Mouse (Mus musculus) cortical plate, adult 2 months (tissue): ENCODE data around the gene Ptprn2. TPM values are rescaled to one million over a fixed set of nuclear protein-coding genes. Genes with fewer than 3 reads are reported as not detected.
"Not testable (repeated sequence)": the region's sequence is repeated elsewhere in the genome, so short reads cannot be mapped to it uniquely, and the experiment has no call there.

Experiments
- H3K27ac ChIP-seq: fragments of 200-500 bp; 2 replicates; pipeline ENCODE4 v1.5.1; 2012; ENCODE audit warnings: low read length, control low read depth, inconsistent platforms; ENCODE audit not compliant: insufficient read depth
- H3K4me1 ChIP-seq: fragments of 200-500 bp; 2 replicates; pipeline ENCODE4 v1.6.1; 2011; ENCODE audit warnings: low read length; ENCODE audit not compliant: control insufficient read depth, insufficient read depth
- H3K4me3 ChIP-seq: fragments of 200-500 bp; 2 replicates; pipeline ENCODE4 v1.5.1; 2011; ENCODE audit warnings: mild to moderate bottlenecking, low read length, control low read depth; ENCODE audit not compliant: insufficient read depth
- CTCF ChIP-seq: fragments of 200-500 bp; IDR thresholded peaks from 2 replicates; pipeline ENCODE4 v1.5.1; 2011; ENCODE audit warnings: mild to moderate bottlenecking, control low read depth, low read length; ENCODE audit not compliant: insufficient read depth; ENCODE audit errors: extremely low read depth
- POLR2A ChIP-seq: fragments of 200-500 bp; IDR thresholded peaks from 2 replicates; pipeline ENCODE4 v1.6.1; 2011; ENCODE audit warnings: mild to moderate bottlenecking, low read length, control low read depth; ENCODE audit not compliant: insufficient read depth; ENCODE audit errors: extremely low read depth
- polyA plus RNA-seq: library from polyadenylated mRNA; depleted of rRNA; stranded (reverse); fragments of >200 nt; gene quantifications from 2 replicates; pipeline ENCODE4 v1.2.3, GENCODE M21; 2012

Ptprn2 gene
- polyA plus RNA-seq, 1 experiment: 165 TPM

- H3K4me3 ChIP-seq: no peak overlapping the region
These were observed 15.1 kb downstream of the Ptprn2 start for GRCm38 (mm10) chr12:116500652-116501051.

GRCm38 (mm10) chr12:116512482-116512881 is 27.0 kb downstream of the Ptprn2 start:
- Histone ChIP-seq H3K4me1 (peaks cover 3% of the 10 kb centered on the region), H3K27ac (no peak overlapping the region), H3K4me3 (no peak overlapping the region)
- TF ChIP-seq CTCF (no peak), POLR2A (no peak)

More at GRCm38 (mm10) chr12:116500652-116501051, 15.1 kb downstream of the Ptprn2 start:
- Histone ChIP-seq H3K4me1 (peaks cover 5% of the 10 kb centered on the region), H3K27ac (no peak overlapping the region)
- TF ChIP-seq CTCF: no peak

GRCm38 (mm10) chr12:116513788-116514187 is 28.3 kb downstream of the Ptprn2 start:
- not testable (repeated sequence) for H3K27ac ChIP-seq, H3K4me1 ChIP-seq, H3K4me3 ChIP-seq

GRCm38 (mm10) chr12:116515824-116516223 is 30.3 kb downstream of the Ptprn2 start:
- Histone ChIP-seq H3K4me3 (no peak overlapping the region), H3K27ac (no peak overlapping the region; the same call in 1 of the 2 replicates), H3K4me1 (peaks cover 3% of the 10 kb centered on the region)
- TF ChIP-seq CTCF: no peak
- no peak for TF ChIP-seq POLR2A

- Histone ChIP-seq H3K4me3 (no peak overlapping the region), H3K27ac (no peak overlapping the region), H3K4me1 (peaks cover 2% of the 10 kb centered on the region; the same call in 1 of the 2 replicates)
- TF ChIP-seq CTCF: no peak
- TF ChIP-seq POLR2A: no peak
These were observed 43.3 kb downstream of the Ptprn2 start for GRCm38 (mm10) chr12:116528861-116529260.

DNA sequence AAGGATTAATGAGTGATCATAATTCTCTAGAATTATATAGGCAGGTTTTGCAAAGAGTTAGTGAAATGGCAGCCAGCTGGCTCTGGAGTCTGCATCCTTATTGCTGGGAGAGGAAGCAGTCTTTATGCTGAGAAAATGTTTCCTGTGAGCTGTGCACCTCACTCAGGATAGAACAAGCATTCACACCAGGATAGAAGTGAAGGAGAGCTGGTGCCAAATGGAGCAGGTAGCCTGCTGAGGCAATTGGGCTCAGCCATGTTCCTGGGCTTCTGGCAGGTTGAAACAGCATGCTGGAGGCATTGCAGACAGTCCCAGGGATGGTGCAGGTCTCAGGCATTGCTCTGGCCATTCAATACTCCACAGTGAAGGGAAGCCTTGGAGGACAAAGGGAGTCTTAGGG is 47.8 kb downstream of the Ptprn2 start:
- Histone ChIP-seq H3K27ac (no peak overlapping the region), H3K4me1 (peaks cover 7% of the 10 kb centered on the region), H3K4me3 (no peak overlapping the region)
- TF ChIP-seq POLR2A (no peak), CTCF (no peak)

GRCm38 (mm10) chr12:116539305-116539704 is 53.8 kb downstream of the Ptprn2 start:
- peaks cover 4% of the 10 kb centered on the region for H3K4me1 ChIP-seq
- H3K27ac ChIP-seq: no peak overlapping the region
- no peak overlapping the region for H3K4me3 ChIP-seq
- TF ChIP-seq POLR2A: no peak

DNA sequence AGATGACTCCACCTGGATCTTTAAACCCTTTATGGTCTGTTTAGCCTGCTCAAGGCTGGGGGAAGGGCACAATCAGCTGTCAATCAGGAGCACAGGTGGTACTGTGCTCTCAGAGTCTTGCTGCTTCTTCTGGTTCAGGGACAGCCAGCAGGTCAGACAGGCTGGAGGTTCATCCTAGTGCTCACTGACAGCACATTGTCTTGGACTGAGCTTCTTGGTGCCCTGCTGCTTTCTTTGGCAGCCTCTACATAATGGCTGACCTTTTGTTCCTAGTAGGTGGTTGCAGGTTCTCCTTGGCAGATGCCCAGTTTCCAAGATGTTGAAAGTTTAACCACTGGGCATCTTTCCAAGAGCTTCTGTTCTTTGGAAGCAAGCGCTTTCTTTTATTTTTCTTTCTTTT is 55.1 kb downstream of the Ptprn2 start:
- Histone ChIP-seq H3K4me1 (peaks cover 4% of the 10 kb centered on the region), H3K4me3 (no peak overlapping the region), H3K27ac (no peak overlapping the region)
- no peak for TF ChIP-seq CTCF
- no peak for TF ChIP-seq POLR2A

DNA sequence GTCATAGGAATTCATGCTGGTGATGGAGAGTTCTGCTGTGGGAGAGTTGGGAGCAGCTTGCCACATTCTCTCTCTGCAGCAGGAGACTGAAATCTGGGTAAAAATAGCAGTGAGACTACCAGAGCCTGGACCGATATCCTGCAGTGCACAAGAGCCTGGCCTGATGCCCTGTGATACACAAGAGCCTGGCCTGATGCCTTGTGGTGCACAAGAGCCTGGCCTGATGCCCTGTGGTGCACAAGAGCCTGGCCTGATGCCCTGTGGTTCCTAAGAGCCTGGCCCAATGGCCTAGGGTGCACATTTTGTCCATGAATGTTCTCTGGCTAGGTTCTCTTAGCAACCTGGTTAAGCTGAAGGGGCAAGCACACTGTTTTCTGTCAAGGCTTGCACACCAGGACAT is 64.5 kb downstream of the Ptprn2 start:
- Histone ChIP-seq H3K27ac (no peak overlapping the region), H3K4me1 (peaks cover 4% of the 10 kb centered on the region), H3K4me3 (no peak overlapping the region)
- no peak for TF ChIP-seq POLR2A
- no peak for TF ChIP-seq CTCF

- no peak overlapping the region for H3K27ac ChIP-seq
- TF ChIP-seq POLR2A: no peak
- TF ChIP-seq CTCF: no peak
- peaks cover 12% of the 10 kb centered on the region for H3K4me1 ChIP-seq
- no peak overlapping the region for H3K4me3 ChIP-seq
These were observed 66.0 kb downstream of the Ptprn2 start for GRCm38 (mm10) chr12:116551516-116551915.

GRCm38 (mm10) chr12:116552306-116552705 is 66.8 kb downstream of the Ptprn2 start:
- TF ChIP-seq CTCF (no peak), POLR2A (no peak)
- no peak overlapping the region for H3K27ac ChIP-seq

More at GRCm38 (mm10) chr12:116552306-116552705, 66.8 kb downstream of the Ptprn2 start:
- Histone ChIP-seq H3K4me1 (peaks cover 13% of the 10 kb centered on the region), H3K4me3 (no peak overlapping the region)
